Mouse (Mus musculus) mouse embryonic stem cell (cell line): ENCODE data around the gene Xlr3b.
"Not testable (repeated sequence)": the region's sequence is repeated elsewhere in the genome, so short reads cannot be mapped to it uniquely, and the experiment has no call there.

Experiments used
- in situ Hi-C, 2 experiments: fragments of 300-500 bp; cut with MboI; formaldehyde crosslinking; loops; 1 replicate in 1 of 2; 3 replicates in 1 of 2; pipeline ENCODE4 v1.14.3; 2019 to 2020; ENCODE audit warnings: low sequenced_read_pairs in 2 of 2, low pct_unique_long_range_greater_than_20kb in 1 of 2, mixed read lengths in 1 of 2; ENCODE audit not compliant: unreplicated experiment in 1 of 2

Xlr3b gene

DNA sequence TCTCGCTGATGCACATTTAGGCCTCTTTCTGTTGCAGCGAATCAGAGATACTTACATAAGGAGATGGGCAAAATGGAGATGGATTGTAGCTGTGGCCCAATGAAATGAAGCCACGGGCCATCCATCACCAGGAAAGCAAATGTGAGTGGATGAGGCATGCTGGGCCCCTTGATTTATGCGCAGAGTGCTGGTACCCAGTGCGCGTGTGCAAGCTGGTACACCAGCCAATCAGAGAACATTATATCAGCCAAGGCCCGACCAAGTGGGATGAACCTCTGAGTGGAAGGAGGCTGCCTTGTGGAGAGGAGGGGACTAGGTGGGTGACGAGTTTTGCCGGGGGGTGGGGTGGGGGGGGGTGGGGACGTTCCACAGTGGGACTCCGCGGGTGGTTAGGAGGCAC lies at the start of gene Xlr3b:
Gene Xlr3b (plus strand): TSS at position 274 of the 400 bp plus-strand sequence.
- in situ Hi-C loops, result not testable (repeated sequence)

DNA sequence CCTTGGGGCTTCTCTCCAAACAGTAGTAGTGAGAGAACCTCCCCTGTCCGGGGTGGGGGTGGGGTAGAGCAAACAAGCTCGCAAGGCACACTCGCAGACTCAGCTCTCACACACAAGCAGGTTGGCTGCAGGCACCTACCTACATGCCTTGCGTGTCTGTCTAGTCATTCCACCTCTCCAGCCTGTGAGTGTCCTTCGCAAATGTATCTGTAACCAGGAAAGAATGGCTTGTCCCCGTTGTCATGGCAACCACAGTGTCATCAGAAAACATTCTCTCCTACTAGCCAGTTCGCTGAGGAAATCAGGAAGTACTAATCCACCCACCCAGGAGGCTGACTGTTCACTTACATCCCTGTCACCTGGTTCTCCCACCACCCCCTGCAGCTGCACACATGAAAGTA lies 48.8 kb upstream of the Xlr3b start:
- in situ Hi-C loops, result not testable (repeated sequence)

DNA sequence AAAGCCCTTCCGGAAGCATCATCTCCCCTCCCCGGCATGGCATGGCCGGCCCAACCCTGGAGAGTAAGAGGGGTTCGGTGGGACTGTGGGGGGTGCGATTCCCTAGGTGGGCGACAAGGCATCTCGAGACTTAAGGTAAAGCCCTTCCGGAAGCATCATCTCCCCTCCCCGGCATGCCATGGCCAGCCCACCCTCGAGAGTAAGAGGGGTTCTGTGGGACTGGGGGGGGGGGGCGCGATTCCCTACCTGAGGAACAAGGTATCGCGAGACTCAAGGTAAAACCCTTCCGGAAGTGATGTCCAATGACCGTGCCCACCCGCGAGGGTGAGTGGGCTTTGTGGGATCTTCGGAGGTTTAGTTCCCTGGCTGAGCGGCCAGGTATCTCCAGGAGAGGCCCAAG lies 43.5 kb upstream of the Xlr3b start, which contains the start of gene Xlr5b:
Gene Xlr5b (plus strand): TSS at position 301 of the 400 bp plus-strand sequence.
- in situ Hi-C loops, result not testable (repeated sequence)

DNA sequence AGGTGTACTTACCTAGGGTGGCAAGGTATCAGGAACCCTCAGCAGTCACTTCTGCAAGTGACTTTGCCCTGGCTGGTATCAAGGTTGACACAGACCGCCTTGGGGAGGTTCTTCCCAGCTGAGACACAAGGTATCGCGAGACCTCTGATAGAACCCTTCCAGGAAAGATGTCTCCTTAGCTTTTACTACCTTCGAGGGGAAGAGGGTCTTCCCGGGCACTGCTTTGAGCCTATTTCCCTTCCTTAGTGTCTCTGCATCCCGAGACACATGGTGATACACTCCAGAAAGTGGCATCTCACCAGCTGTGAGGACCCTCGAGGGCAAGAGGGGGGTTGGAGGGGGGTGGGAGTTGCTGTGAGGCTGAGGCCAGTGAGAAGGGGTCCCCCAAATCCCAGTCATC lies 42.7 kb upstream of the Xlr3b start, which contains the start of gene DXBay18:
Gene DXBay18 (minus strand): TSS at position 101 of the 400 bp plus-strand sequence.
- in situ Hi-C loops, result not testable (repeated sequence)

DNA sequence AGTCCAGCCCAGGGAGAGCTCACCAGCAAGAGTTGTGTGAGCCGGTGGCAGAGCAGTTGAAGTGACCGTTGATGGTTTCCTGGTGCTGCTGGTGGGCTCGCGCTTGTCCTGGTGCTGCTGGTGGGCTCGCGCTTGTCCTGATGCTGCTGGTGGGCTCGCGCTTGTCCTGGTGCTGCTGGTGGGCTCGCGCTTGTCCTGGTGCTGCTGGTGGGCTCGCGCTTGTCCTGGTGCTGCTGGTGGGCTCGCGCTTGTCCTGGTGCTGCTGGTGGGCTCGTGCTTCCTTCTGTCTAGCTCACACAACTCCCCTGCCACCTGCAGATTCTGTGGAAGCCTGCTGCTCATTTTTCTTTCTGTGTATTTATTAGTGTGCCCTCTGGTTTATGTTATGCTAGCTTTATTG lies 15.1 kb upstream of the Xlr3b start, which contains the start of gene Spin2d:
Gene Spin2d (minus strand): TSS at position 101 of the 400 bp plus-strand sequence.
- in situ Hi-C loops, result not testable (repeated sequence)

DNA sequence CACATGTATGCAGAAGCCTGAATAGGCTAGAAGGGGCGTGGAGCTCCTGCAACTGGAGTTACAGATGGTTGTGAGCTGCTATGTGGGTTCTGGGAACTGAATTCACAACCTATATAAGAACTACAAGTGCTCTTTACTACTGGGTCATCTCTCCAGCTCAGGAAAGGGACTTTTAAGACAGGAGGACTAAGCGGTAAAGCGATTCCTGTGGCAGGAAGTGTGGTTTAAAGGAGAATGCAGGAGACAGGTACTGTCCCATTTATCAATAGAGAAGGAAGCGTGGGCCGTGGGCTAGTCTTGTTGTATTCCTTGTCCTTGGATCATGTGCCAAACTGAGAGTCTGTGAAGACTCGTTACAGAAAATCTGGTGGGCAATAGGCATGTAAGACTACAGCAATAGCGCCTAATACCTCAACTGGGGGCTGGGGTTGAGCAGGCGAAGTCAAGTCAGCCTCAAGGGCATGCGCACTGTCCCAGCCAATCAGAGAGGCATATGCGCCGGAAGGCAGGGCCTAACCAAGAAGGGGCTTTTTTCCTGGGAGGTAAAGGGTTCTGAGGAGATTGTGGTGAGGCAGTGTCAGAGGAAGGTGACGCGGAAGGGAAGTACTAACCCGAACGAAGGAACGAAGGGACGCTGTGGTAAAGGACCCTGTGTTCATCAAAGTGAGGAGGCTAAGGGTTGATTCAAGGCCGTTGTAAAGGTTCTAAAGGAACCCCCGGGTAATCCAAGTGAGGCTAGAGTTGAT lies 22.0 kb downstream of the Xlr3b start, which contains the start of gene Xlr4b:
Gene Xlr4b (plus strand): TSS at position 515 of the 746 bp plus-strand sequence.
- in situ Hi-C loops, result not testable (repeated sequence)

DNA sequence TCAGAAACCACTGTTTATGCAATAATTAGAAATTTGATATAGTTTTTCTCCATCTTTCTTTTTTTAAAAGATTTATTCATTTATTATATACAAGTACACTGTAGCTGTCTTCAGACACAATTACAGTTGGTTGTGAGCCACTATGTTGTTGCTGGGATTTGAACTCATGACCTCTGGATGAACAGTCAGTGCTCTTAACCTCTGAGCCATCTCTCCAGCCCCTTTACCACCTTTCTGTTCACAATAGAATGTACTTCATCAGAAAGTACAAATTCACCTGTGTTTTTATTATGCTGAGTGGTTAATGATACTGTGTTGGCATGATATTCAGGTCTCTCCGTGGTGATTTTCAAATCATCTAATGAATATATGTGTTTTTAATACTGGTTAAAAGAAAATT lies 33.4 kb downstream of the Xlr3b start:
- in situ Hi-C loops, result loop anchor here in 1 of 2 experiments (25.0 kb wide), 1 partner anchor 163 kb away; the partner anchor contains the start of gene Pnma3

DNA sequence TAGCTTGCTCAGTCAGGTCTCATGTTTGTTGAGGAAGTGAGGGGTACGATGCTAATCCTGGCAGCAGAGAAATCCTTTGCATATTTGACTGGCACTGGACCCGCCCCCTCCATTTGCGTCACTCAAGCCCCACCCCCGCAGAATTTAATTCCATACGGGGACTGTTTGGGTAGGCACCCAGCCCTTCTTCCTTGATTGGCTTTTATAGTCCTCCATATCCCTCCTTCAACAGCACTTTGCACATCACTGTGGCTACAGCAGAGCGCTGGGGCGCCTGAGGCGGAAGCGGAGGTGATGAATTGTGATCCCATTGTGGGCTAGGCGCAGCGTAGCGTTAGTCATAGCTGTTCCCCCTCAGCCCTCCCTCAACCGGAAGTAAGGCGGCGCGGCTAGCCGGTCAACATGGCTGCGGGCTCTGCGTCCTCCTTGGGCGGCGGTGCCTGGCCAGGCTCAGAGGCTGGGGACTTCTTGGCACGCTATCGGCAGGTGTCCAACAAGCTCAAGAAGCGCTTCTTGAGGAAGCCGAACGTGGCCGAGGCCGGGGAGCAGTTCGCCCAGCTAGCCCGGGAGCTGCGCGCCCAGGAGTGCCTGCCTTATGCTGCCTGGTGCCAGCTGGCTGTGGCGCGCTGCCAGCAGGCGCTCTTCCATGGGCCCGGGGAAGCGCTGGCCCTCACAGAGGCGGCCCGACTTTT lies 36.1 kb downstream of the Xlr3b start, which contains the start of gene F8a:
Gene F8a (plus strand): TSS at position 378 of the 692 bp plus-strand sequence.
- in situ Hi-C loops, result loop anchor here in 1 of 2 experiments (25.0 kb wide), 1 partner anchor 166 kb away; the partner anchor contains the start of gene Pnma3

DNA sequence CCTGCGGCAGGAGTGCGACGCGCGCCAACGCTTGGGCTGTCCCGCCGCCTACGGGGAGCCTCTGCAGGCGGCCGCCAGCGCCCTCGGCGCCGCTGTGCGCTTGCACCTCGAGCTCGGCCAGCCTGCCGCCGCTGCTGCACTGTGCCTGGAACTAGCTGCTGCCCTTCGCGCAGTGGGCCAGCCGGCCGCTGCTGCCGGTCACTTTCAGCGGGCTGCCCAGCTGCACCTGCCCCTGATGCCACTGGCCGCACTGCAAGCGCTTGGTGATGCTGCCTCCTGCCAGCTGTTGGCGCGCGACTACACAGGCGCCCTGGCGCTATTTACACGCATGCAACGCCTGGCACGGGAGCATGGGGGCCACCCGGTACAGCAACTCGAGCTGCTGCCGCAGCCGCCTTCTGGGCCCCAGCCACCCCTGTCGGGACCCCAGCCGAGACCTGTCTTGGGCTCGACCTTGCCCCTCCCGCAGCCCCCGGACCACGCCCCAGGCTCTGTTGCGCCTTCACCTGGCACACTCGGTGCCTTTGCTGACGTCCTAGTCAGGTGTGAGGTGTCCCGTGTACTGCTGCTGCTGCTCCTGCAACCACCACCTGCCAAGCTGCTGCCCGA lies 36.7 kb downstream of the Xlr3b start:
- in situ Hi-C loops, result loop anchor here in 1 of 2 experiments (25.0 kb wide), 1 partner anchor 166 kb away; the partner anchor contains the start of gene Pnma3

DNA sequence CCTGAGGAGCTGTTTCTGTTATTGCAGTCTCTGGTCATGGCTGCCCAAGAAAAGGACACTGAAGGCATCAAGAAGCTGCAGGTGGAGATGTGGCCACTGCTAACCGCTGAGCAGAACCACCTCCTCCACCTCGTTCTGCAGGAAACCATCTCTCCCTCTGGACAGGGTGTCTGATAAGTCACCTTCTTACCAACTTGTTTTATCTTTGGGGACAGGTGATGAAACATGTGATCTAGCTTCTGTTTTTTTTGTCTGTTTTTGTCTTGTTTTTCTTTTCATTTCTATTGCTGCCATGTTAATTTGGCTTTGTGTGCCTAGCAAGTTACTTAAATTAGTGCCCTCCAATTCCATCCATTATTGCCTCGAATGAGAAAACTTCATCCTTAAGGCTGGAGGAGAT lies 37.3 kb downstream of the Xlr3b start:
- in situ Hi-C loops, result loop anchor here in 1 of 2 experiments (25.0 kb wide), 1 partner anchor 167 kb away; the partner anchor contains the start of gene Pnma3

DNA sequence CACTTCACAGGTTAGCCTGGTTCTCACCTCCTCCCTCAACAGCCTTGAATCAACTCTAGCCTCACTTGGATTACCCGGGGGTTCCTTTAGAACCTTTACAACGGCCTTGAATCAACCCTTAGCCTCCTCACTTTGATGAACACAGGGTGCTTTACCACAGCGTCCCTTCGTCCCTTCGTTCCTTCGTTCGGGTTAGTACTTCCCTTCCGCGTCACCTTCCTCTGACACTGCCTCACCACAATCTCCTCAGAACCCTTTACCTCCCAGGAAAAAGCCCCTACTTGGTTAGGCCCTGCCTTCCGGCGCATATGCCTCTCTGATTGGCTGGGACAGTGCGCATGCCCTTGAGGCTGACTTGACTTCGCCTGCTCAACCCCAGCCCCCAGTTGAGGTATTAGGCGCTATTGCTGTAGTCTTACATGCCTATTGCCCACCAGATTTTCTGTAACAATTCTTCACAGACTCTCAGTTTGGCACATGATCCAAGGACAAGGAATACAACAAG lies 50.9 kb downstream of the Xlr3b start, which contains the start of gene Xlr4c:
Gene Xlr4c (minus strand): TSS at position 310 of the 505 bp plus-strand sequence.
- in situ Hi-C loops, result loop anchor here in 1 of 2 experiments (25.0 kb wide), 1 partner anchor 181 kb away; the partner anchor contains the start of gene Pnma3
